Mouse (Mus musculus) liver, embryonic 13.5 days (tissue): ENCODE measurements around the gene Rb1. TPM values are rescaled to one million over a fixed set of nuclear protein-coding genes. Genes with fewer than 3 reads are reported as not detected.

Experiments
- ATAC-seq: fragments of 200-750 bp; cut with Nextera tagmentation; 2 replicates; pipeline ENCODE4 v1.8.0; 2017; ENCODE audit warnings: low read depth, mild to moderate bottlenecking, moderate number of reproducible peaks, moderate library complexity
- DNase-seq: peaks from one replicate; pipeline ENCODE4 v3.0.0; 2022
- H3K27ac ChIP-seq: fragments of 300-500 bp; sonication (generic); 2 replicates; pipeline ENCODE4 v1.5.1; 2015; ENCODE audit warnings: moderate library complexity, mild to moderate bottlenecking, inconsistent platforms
- H3K27me3 ChIP-seq: fragments of 300-500 bp; sonication (generic); 2 replicates; pipeline ENCODE4 v1.6.1; 2015; ENCODE audit warnings: mild to moderate bottlenecking, inconsistent platforms
- H3K36me3 ChIP-seq: fragments of 300-500 bp; sonication (generic); 2 replicates; pipeline ENCODE4 v1.6.1; 2015; ENCODE audit warnings: mild to moderate bottlenecking, inconsistent platforms
- H3K4me1 ChIP-seq: fragments of 300-500 bp; sonication (generic); replicated peaks from 2 replicates; pipeline ENCODE4 v1.6.1; 2015; ENCODE audit warnings: inconsistent platforms
- H3K4me2 ChIP-seq: fragments of 300-500 bp; sonication (generic); 2 replicates; pipeline ENCODE4 v1.6.1; 2015; ENCODE audit warnings: inconsistent platforms, mild to moderate bottlenecking, moderate library complexity
- H3K4me3 ChIP-seq: fragments of 300-500 bp; sonication (generic); replicated peaks from 2 replicates; pipeline ENCODE4 v1.5.1; 2015; ENCODE audit warnings: mild to moderate bottlenecking, inconsistent platforms
- H3K9ac ChIP-seq: fragments of 300-500 bp; sonication (generic); 2 replicates; pipeline ENCODE4 v1.6.1; 2015; ENCODE audit warnings: mild to moderate bottlenecking, inconsistent platforms
- H3K9me3 ChIP-seq: fragments of 300-500 bp; sonication (generic); replicated peaks from 2 replicates; pipeline ENCODE4 v1.6.1; 2016; ENCODE audit warnings: inconsistent platforms
- WGBS: fragments of 180-500 bp; shearing (Covaris S2); methylation state at CpG from one replicate; pipeline ENCODE4 v1.1.7; 2015; ENCODE audit not compliant: insufficient replicate concordance; 5-methylcytosine and 5-hydroxymethylcytosine counted together
- polyA plus RNA-seq: library from polyadenylated mRNA; unstranded; fragments of >200 nt; fragmentation: Nextera tagmentation; extraction: Ambion mirVana; gene quantifications from 2 replicates; pipeline ENCODE4 v1.2.1, GENCODE M21; 2015

Gene Rb1
- polyA plus RNA-seq, 1 experiment from 2014 or later: 16.6 TPM

- Histone ChIP-seq H3K36me3 (peaks cover 96% of the 10 kb centered on the region), H3K4me1 (no peaks in the 10 kb centered on the region), H3K9ac (no peak overlapping the region), H3K4me3 (no peak overlapping the region), H3K9me3 (no peaks in the 10 kb centered on the region), H3K27me3 (no peaks in the 10 kb centered on the region), H3K27ac (no peak overlapping the region), H3K4me2 (no peak overlapping the region)
- 87% methylated on average over 11 of the region's 11 CpGs for WGBS
- ATAC-seq (no peak), DNase-seq (no peak)
These were observed 38.2 kb upstream of the Rb1 start for GRCm38 (mm10) chr14:73363782-73364181.

- Histone ChIP-seq H3K4me3 (no peak overlapping the region), H3K4me2 (no peak overlapping the region), H3K27me3 (no peaks in the 10 kb centered on the region), H3K9ac (no peak overlapping the region), H3K27ac (no peak overlapping the region), H3K9me3 (no peaks in the 10 kb centered on the region), H3K4me1 (peaks cover 4% of the 10 kb centered on the region; the same call in 1 of the 2 replicates), H3K36me3 (peaks cover 33% of the 10 kb centered on the region)
- DNase-seq: no peak
- WGBS: 70% methylated on average over 8 of the region's 8 CpGs
- no peak for ATAC-seq
These were observed 29.1 kb upstream of the Rb1 start for GRCm38 (mm10) chr14:73354700-73355099.

- peaks cover 10% of the 10 kb centered on the region; the same call in 1 of the 2 replicates for H3K36me3 ChIP-seq
- no peak overlapping the region for H3K4me3 ChIP-seq
- peaks cover 4% of the 10 kb centered on the region; the same call in 1 of the 2 replicates for H3K4me1 ChIP-seq
- no peak overlapping the region for H3K27ac ChIP-seq
- H3K9me3 ChIP-seq: no peaks in the 10 kb centered on the region
- WGBS: 72% methylated on average over 5 of the region's 5 CpGs
- H3K27me3 ChIP-seq: no peaks in the 10 kb centered on the region
- no peak for ATAC-seq
- no peak overlapping the region for H3K9ac ChIP-seq
- DNase-seq: no peak
- H3K4me2 ChIP-seq: no peak overlapping the region
These were observed 25.5 kb upstream of the Rb1 start for GRCm38 (mm10) chr14:73351118-73351517.

GRCm38 (mm10) chr14:73350029-73350428 lies 24.4 kb upstream of the Rb1 start:
- Histone ChIP-seq H3K9me3 (no peaks in the 10 kb centered on the region), H3K9ac (no peak overlapping the region), H3K36me3 (peaks cover 8% of the 10 kb centered on the region; the same call in 1 of the 2 replicates), H3K4me2 (no peak overlapping the region), H3K27ac (no peak overlapping the region), H3K27me3 (no peaks in the 10 kb centered on the region), H3K4me3 (no peak overlapping the region), H3K4me1 (peaks cover 4% of the 10 kb centered on the region; the same call in 1 of the 2 replicates)
- no peak for ATAC-seq
- WGBS: 46% methylated on average over 1 of the region's 1 CpGs
- no peak for DNase-seq

- Histone ChIP-seq H3K4me2 (no peak overlapping the region), H3K4me3 (no peak overlapping the region), H3K27me3 (no peaks in the 10 kb centered on the region), H3K9ac (no peak overlapping the region), H3K9me3 (no peaks in the 10 kb centered on the region), H3K27ac (no peak overlapping the region), H3K4me1 (peaks cover 4% of the 10 kb centered on the region; the same call in 1 of the 2 replicates), H3K36me3 (peaks cover 8% of the 10 kb centered on the region; the same call in 1 of the 2 replicates)
- WGBS: 54% methylated on average over 7 of the region's 7 CpGs
- no peak for ATAC-seq
- DNase-seq: no peak
These were observed 23.5 kb upstream of the Rb1 start for GRCm38 (mm10) chr14:73349061-73349670.

GRCm38 (mm10) chr14:73347302-73347701 lies 21.7 kb upstream of the Rb1 start:
- no peak overlapping the region for H3K9ac ChIP-seq
- H3K4me1 ChIP-seq: peaks cover 4% of the 10 kb centered on the region; the same call in 1 of the 2 replicates
- H3K27me3 ChIP-seq: no peaks in the 10 kb centered on the region
- no peak overlapping the region for H3K4me3 ChIP-seq
- H3K27ac ChIP-seq: no peak overlapping the region
- H3K9me3 ChIP-seq: no peaks in the 10 kb centered on the region
- DNase-seq: no peak
- WGBS: 29% methylated on average over 9 of the region's 9 CpGs
- ATAC-seq: peak; percentile 47; the same call in 1 of the 2 replicates
- H3K4me2 ChIP-seq: no peak overlapping the region
- H3K36me3 ChIP-seq: peaks cover 4% of the 10 kb centered on the region; the same call in 1 of the 2 replicates

- no peak for DNase-seq
- no peak for ATAC-seq
- Histone ChIP-seq H3K9me3 (no peaks in the 10 kb centered on the region), H3K4me2 (no peak overlapping the region), H3K36me3 (peaks cover 4% of the 10 kb centered on the region; the same call in 1 of the 2 replicates), H3K4me1 (peaks cover 4% of the 10 kb centered on the region; the same call in 1 of the 2 replicates), H3K9ac (no peak overlapping the region), H3K27ac (no peak overlapping the region), H3K4me3 (no peak overlapping the region), H3K27me3 (no peaks in the 10 kb centered on the region)
- 81% methylated on average over 4 of the region's 4 CpGs for WGBS
These were observed 20.0 kb upstream of the Rb1 start for GRCm38 (mm10) chr14:73345614-73346013.

GRCm38 (mm10) chr14:73340051-73340755 lies 14.6 kb upstream of the Rb1 start:
- Histone ChIP-seq H3K4me3 (no peak overlapping the region), H3K4me1 (no peaks in the 10 kb centered on the region), H3K36me3 (no peaks in the 10 kb centered on the region), H3K4me2 (no peak overlapping the region), H3K27me3 (no peaks in the 10 kb centered on the region), H3K9ac (no peak overlapping the region), H3K27ac (no peak overlapping the region), H3K9me3 (no peaks in the 10 kb centered on the region)
- ATAC-seq (no peak), DNase-seq (no peak)
- WGBS: 46% methylated on average over 6 of the region's 6 CpGs

- Histone ChIP-seq H3K9ac (no peak overlapping the region), H3K9me3 (no peaks in the 10 kb centered on the region), H3K4me2 (no peak overlapping the region), H3K27ac (no peak overlapping the region), H3K4me1 (no peaks in the 10 kb centered on the region), H3K4me3 (no peak overlapping the region), H3K36me3 (no peaks in the 10 kb centered on the region), H3K27me3 (no peaks in the 10 kb centered on the region)
- WGBS: 24% methylated on average over 3 of the region's 3 CpGs
- DNase-seq (no peak), ATAC-seq (no peak)
These were observed 14.0 kb upstream of the Rb1 start for GRCm38 (mm10) chr14:73339615-73340014.

- Histone ChIP-seq H3K36me3 (no peaks in the 10 kb centered on the region), H3K9ac (no peak overlapping the region), H3K4me3 (no peak overlapping the region), H3K27ac (no peak overlapping the region), H3K4me1 (peaks cover 5% of the 10 kb centered on the region; the same call in 1 of the 2 replicates), H3K9me3 (no peaks in the 10 kb centered on the region), H3K4me2 (no peak overlapping the region), H3K27me3 (no peaks in the 10 kb centered on the region)
- DNase-seq (no peak), ATAC-seq (no peak)
- 62% methylated on average over 6 of the region's 6 CpGs for WGBS
These were observed 10.9 kb upstream of the Rb1 start for GRCm38 (mm10) chr14:73336316-73337080.
